Mouse (Mus musculus): ENCODE measurements at regions not wholly inside any gene's neighbourhood (a gene's known extent, or its start where the extent isn't known, plus 50 kb on each side); places are given as distances from the start of the nearest gene placed in this dataset.

DNA sequence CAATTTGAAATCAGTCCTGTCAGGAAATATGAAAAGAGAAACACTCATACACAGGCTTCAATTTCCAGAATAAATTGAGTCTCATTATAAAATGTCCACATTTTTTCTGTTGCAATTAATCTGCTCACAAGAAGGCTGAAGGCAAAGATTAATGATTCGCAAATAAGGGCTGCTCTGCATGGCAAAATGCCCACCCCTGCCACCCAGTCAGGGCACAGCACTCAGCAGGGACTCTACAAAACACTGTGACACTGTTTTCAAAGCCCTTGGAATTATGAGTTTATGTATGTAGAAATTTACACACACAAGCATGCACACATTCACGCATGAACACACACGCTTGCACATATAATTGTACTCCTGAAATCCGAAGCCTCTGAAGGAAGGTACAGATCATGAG lies 50.0 kb upstream of the Rhoj start:
- Histone ChIP-seq H3K36me3 (replicated peaks; ENCODE audit: control insufficient read depth, insufficient read depth) (no peaks in the 10 kb centered on the region), H3K9ac (no peak overlapping the region), H3K4me3 (replicated peaks; ENCODE audit: low read length) (no peak overlapping the region), H3K9me3 (ENCODE audit: control insufficient read depth, low read length) (no peaks in the 10 kb centered on the region), H3K4me1 (replicated peaks; ENCODE audit: control insufficient read depth, insufficient read depth, low read length) (0 out of 2 replicates have a peak, but pooled peaks cover 2% of the 10 kb centered on the region), H3K4me2 (replicated peaks) (no peak overlapping the region), H3K27me3 (ENCODE audit: control insufficient read depth, insufficient read depth, low read length) (no peaks in the 10 kb centered on the region), H3K27ac (no peak overlapping the region; the same call in 1 of the 2 replicates)
- 78% methylated on average over 4 of the region's 4 CpGs for WGBS
- ATAC-seq (ENCODE audit: low FRiP score): no peak
- peak; percentile 33 for DNase-seq (ENCODE audit: low spot score)

Measured in hindbrain, embryonic 14.5 days (tissue).